Mouse (Mus musculus): Measurements from ENCODE around the gene Gpr35.

GRCm38 (mm10) chr1:92958999-92959398 is 8.3 kb downstream of the Gpr35 start:
- TF ChIP-seq POLR2A (IDR thresholded peaks at IDR 0.05; ENCODE audit: extremely low read depth, insufficient read depth, low read length), result no peak
- no peak for TF ChIP-seq CTCF (IDR thresholded peaks at IDR 0.05; ENCODE audit: extremely low read depth, insufficient read depth, low read length)

Data from cortical plate, adult 2 months (tissue).